Mouse (Mus musculus): Measurements from ENCODE around the gene Spaar.
A peak's percentile ranks its signal among the peaks of the same experiment; 100 is the strongest.

GRCm38 (mm10) chr4:43761336-43761735 is 31.5 kb downstream of the Spaar start:
- TF ChIP-seq CTCF (IDR thresholded peaks at IDR 0.05; ENCODE audit: low read depth) (peak; percentile 29), EP300 (IDR thresholded peaks at IDR 0.05; ENCODE audit: low read depth) (no peak)
